Mouse (Mus musculus) intestine, embryonic 16.5 days (tissue): ENCODE data around the gene Spryd7. TPM values are rescaled to one million over a fixed set of nuclear protein-coding genes. Genes with fewer than 3 reads are reported as not detected.
A peak's percentile ranks its signal among the peaks of the same experiment; 100 is the strongest.
"Not testable (repeated sequence)": the region's sequence is repeated elsewhere in the genome, so short reads cannot be mapped to it uniquely, and the experiment has no call there.

Experiments used
- ATAC-seq: fragments of 200-750 bp; cut with Nextera tagmentation; 2 replicates; pipeline ENCODE4 v1.8.0; 2017; ENCODE audit warnings: moderate TSS enrichment, moderate library complexity
- H3K27ac ChIP-seq: fragments of 300-500 bp; sonication (generic); 2 replicates; pipeline ENCODE4 v1.5.1; 2014; ENCODE audit warnings: mild to moderate bottlenecking, low read length
- H3K27me3 ChIP-seq: fragments of 300-500 bp; sonication (generic); replicated peaks from 2 replicates; pipeline ENCODE4 v1.6.1; 2014; ENCODE audit warnings: low read length, control low read depth, mixed read lengths; ENCODE audit not compliant: control insufficient read depth, insufficient read depth
- H3K36me3 ChIP-seq: fragments of 300-500 bp; sonication (generic); 2 replicates; pipeline ENCODE4 v1.6.1; 2014; ENCODE audit warnings: low read length, control low read depth; ENCODE audit not compliant: control insufficient read depth, insufficient read depth
- H3K4me1 ChIP-seq: fragments of 300-500 bp; sonication (generic); 2 replicates; pipeline ENCODE4 v1.6.1; 2014; ENCODE audit warnings: low read length, control low read depth, mixed read lengths; ENCODE audit not compliant: control insufficient read depth, insufficient read depth
- H3K4me2 ChIP-seq: fragments of 300-500 bp; sonication (generic); 2 replicates; pipeline ENCODE4 v1.6.1; 2014; ENCODE audit warnings: low read depth, low read length, control low read depth
- H3K4me3 ChIP-seq: fragments of 300-500 bp; sonication (generic); 2 replicates; pipeline ENCODE4 v1.5.1; 2014; ENCODE audit warnings: mild to moderate bottlenecking, low read length
- H3K9ac ChIP-seq: fragments of 300-500 bp; sonication (generic); 2 replicates; pipeline ENCODE4 v1.6.1; 2014; ENCODE audit warnings: low read depth, low read length
- H3K9me3 ChIP-seq: fragments of 300-500 bp; sonication (generic); 2 replicates; pipeline ENCODE4 v1.6.1; 2016; ENCODE audit warnings: low read length, control low read depth; ENCODE audit not compliant: control insufficient read depth
- WGBS: fragments of 180-500 bp; shearing (Covaris S2); extraction: QIAGEN DNeasy Blood & Tissue Kit; methylation state at CpG from one replicate; pipeline ENCODE4 v1.1.7; 2014; 5-methylcytosine and 5-hydroxymethylcytosine counted together
- polyA plus RNA-seq: library from polyadenylated mRNA; unstranded; fragments of >200 nt; fragmentation: Nextera tagmentation; extraction: Ambion mirVana; gene quantifications from 2 replicates; pipeline ENCODE4 v1.2.1, GENCODE M21; 2015

Gene Spryd7
- polyA plus RNA-seq, 1 experiment from 2014 or later: 26.6 TPM

DNA sequence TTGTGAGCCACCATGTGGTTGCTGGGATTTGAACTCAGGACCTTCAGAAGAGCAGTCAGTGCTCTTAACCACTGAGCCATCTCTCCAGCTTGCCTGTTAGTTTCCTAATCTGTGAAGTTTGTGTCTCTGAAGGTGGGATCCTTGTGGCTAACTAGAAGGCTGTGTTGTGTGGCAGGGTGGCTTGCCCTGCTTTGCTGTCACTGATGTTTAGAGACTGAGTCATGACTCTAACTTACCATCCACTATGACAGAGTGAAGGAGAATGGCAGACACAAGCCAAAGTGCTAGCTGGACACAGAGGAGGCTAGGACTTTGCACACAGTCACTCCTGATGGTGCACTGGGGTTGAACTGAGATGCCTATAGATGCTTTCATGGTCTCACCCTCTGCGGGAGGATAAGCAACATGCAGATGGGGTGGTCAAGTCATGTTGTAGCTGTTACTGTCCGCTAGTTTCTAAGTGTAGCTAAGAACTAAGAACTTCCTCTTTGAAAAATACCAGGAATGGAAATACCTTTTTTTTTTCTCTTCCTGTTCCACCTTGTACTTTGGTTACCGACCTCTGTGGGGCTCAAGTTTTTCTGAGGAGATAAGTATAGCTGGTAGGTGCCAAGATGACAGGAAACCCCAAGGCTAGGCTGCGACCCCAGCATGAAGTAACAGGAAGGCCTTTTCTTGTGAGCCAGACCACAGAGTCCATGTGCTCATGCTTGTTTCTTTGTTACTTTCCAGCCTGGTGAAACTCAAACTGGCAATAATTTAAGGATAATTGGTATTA is 32.8 kb upstream of the Spryd7 start:
- H3K4me1 ChIP-seq: no peaks in the 10 kb centered on the region
- 70% methylated on average over 4 of the region's 4 CpGs for WGBS
- H3K36me3 ChIP-seq: no peaks in the 10 kb centered on the region
- no peak overlapping the region for H3K27ac ChIP-seq
- no peak overlapping the region for H3K4me2 ChIP-seq
- no peaks in the 10 kb centered on the region for H3K9me3 ChIP-seq
- no peak for ATAC-seq
- no peak overlapping the region for H3K4me3 ChIP-seq
- no peaks in the 10 kb centered on the region for H3K27me3 ChIP-seq
- no peak overlapping the region for H3K9ac ChIP-seq

DNA sequence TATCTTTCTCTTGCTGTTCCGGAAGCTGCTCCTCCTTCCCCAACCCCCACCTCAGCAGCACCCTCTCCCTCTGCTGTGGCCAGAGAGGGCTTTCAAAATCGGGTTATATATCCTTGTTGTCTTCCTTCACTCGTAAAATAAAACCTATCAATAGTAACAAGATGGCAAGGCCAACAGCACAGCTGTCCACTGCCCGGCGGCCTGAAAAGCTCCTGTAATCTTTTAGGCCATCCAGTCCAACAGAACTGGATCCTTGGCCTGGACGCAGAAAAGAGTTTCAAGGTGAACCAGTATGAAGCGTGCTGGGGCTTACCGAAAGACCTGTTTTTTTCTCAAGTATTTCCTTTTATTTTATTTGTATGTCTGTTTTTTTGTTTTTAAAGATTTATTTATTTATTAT is 19.3 kb upstream of the Spryd7 start:
- no peaks in the 10 kb centered on the region for H3K27me3 ChIP-seq
- H3K9me3 ChIP-seq: no peaks in the 10 kb centered on the region
- no peak overlapping the region for H3K9ac ChIP-seq
- H3K36me3 ChIP-seq: no peaks in the 10 kb centered on the region
- no peak overlapping the region for H3K4me2 ChIP-seq
- H3K4me3 ChIP-seq: no peak overlapping the region
- 87% methylated on average over 8 of the region's 8 CpGs for WGBS
- no peak overlapping the region for H3K27ac ChIP-seq
- no peak for ATAC-seq
- no peaks in the 10 kb centered on the region for H3K4me1 ChIP-seq

DNA sequence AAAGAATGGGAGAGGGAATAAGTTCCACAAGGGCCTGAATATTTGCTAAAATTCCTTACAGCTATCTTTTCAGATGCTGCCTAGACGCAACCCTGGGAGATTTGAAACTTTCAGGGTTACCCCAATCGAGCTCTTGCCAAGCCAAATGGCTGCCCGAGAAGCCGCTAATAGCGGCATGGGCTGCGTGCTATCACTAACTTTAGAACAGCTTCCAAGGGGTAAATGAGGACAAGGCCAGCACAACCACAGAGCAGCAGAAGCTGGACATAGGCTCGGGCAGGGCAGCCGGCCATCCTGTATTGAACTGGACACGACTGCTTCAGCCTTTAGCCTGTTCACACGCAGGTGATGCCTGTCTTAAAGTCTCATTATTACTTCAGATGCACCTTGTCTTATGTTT is 18.4 kb upstream of the Spryd7 start:
- Histone ChIP-seq H3K36me3 (no peaks in the 10 kb centered on the region), H3K9me3 (no peaks in the 10 kb centered on the region), H3K27me3 (no peaks in the 10 kb centered on the region), H3K4me2 (no peak overlapping the region), H3K4me3 (no peak overlapping the region), H3K4me1 (no peaks in the 10 kb centered on the region), H3K27ac (no peak overlapping the region), H3K9ac (no peak overlapping the region)
- WGBS: 90% methylated on average over 10 of the region's 10 CpGs
- no peak for ATAC-seq

DNA sequence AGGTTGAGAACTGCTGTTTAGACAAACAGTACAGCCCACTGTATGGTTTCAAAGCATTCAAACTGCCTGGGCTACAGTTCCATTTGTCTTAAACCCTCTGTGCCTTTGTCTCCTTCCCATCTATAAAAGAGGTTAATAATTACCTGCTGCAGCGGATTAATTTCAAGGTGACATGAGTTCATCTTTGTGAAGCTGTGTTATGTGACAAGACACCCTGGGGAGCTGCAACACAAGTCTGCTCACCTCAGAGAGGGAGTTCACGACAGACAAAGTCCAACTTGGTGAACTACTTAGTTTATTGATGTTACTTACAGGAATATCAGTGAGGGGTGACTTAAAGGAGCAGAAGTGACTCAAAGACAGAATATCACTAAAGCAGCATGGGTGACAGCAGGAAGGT is 15.4 kb upstream of the Spryd7 start:
- Histone ChIP-seq H3K27me3 (no peaks in the 10 kb centered on the region), H3K9me3 (no peaks in the 10 kb centered on the region), H3K4me3 (no peak overlapping the region), H3K27ac (no peak overlapping the region), H3K4me2 (no peak overlapping the region), H3K9ac (no peak overlapping the region), H3K4me1 (no peaks in the 10 kb centered on the region), H3K36me3 (no peaks in the 10 kb centered on the region)
- 61% methylated on average over 2 of the region's 2 CpGs for WGBS
- peak; percentile 89 for ATAC-seq

DNA sequence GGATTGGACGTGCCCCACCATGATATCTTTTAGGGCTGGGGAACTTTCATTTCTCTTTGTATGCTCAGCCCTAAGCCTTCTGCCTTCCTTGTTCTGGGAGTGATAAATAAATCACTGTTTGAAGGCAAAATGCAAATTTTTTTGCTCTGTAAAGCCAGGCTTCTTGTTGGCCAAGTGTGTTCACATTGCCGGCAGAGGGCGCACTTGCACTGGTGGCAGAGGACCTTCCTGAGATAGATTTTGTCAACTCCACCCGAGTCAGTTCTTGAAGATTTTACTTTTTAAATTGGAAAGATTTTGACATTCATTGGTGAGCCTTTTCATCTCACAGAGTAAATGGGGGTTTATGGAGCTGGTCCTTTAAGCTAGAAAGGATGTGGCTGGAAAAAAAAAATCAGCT is 14.7 kb upstream of the Spryd7 start:
- Histone ChIP-seq H3K9ac (no peak overlapping the region), H3K27ac (no peak overlapping the region), H3K9me3 (no peaks in the 10 kb centered on the region), H3K4me1 (no peaks in the 10 kb centered on the region), H3K4me3 (no peak overlapping the region), H3K4me2 (no peak overlapping the region; the same call in 1 of the 2 replicates), H3K36me3 (no peaks in the 10 kb centered on the region), H3K27me3 (no peaks in the 10 kb centered on the region)
- WGBS: 11% methylated on average over 4 of the region's 4 CpGs
- ATAC-seq: 0 out of 2 replicates have a peak, but pooled peaks have one; percentile 39

DNA sequence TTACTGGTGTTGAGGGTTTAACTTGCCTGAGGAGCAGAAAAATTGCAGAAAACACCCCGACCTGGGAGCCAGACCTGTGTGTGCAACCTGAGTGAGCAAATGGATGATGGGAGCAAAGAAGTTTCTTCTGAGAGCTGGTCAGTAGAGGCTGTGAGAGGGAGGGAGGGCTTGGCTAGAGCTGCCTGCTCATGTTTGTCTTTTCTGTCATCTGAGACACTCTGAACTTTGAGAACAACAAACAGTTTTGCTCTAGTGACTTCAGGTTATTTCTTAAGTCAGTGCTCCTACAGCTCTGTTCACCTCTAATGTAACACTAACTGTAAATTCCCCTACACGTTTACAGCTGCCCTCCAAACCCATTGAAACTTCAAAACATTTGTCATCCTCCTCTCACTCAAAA is 12.7 kb upstream of the Spryd7 start:
- Histone ChIP-seq H3K9ac (no peak overlapping the region), H3K4me2 (no peak overlapping the region), H3K27me3 (no peaks in the 10 kb centered on the region), H3K27ac (no peak overlapping the region), H3K9me3 (no peaks in the 10 kb centered on the region), H3K4me1 (no peaks in the 10 kb centered on the region), H3K36me3 (no peaks in the 10 kb centered on the region), H3K4me3 (no peak overlapping the region)
- 59% methylated on average over 2 of the region's 2 CpGs for WGBS
- ATAC-seq: no peak

DNA sequence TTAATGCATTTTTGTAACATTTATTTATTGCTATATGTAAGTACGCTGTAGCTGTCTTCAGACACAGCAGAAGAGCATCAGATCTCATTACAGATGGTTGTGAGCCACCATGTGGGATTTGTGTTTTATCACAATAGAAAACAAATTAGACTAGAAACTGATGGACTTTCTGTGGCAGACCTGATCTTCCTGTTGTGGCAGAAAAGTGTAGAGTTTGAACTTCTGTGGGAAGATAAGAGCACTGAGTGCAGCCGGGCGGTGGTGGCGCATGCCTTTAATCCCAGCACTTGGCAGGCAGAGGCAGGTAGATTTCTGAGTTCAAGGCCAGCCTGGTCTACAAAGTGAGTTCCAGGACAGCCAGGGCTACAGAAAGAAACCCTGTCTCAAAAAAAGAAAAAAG is 9.5 kb upstream of the Spryd7 start:
- WGBS: 87% methylated on average over 4 of the region's 4 CpGs
- H3K9ac ChIP-seq: not testable (repeated sequence)

DNA sequence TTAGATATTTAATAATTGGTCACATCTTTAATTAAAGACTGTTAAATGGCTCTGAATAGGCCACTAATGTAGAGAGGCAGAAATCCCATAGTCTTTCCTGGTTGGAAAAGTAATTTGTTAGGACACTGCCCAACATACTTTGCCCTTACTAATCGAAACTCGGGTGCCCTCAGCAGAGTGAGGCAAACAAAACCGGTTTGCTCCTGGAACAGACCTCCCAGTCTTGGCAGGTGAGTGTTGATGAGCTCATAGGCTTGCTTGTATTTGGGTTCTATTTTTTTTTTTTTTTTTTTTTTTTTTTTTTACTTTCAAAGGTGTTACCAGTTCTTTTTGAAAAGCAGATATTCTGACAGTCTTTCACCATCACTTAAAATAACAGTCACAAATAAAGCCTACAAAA is 3.2 kb upstream of the Spryd7 start:
- no peak for ATAC-seq
- WGBS: 55% methylated on average over 3 of the region's 3 CpGs

More for the DNA sequence above, 9.5 kb upstream of the Spryd7 start:
- not testable (repeated sequence) for H3K36me3 ChIP-seq, ATAC-seq, H3K9me3 ChIP-seq, H3K27me3 ChIP-seq, H3K4me2 ChIP-seq, H3K4me1 ChIP-seq, H3K27ac ChIP-seq, H3K4me3 ChIP-seq

DNA sequence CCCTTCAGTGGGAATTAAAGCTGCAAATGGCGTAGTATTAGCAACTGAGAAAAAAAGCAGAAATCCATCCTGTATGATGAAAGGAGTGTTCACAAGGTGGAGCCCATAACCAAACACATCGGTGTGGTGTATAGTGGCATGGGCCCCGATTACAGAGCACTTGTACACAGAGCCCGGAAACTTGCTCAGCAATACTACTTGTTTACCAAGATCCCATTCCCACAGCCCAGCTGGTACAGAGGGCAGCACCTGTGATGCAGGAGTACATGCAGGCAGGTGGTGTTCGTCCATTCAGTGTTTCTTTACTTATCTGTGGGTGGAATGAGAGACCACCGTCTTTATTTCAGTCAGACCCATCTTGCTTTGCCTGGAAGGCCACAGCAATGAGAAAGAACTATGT is 2.2 kb upstream of the Spryd7 start:
- H3K4me2 ChIP-seq: no peak overlapping the region
- H3K36me3 ChIP-seq: no peaks in the 10 kb centered on the region
- H3K4me1 ChIP-seq: peaks cover 2% of the 10 kb centered on the region
- no peaks in the 10 kb centered on the region for H3K27me3 ChIP-seq
- no peak overlapping the region for H3K27ac ChIP-seq
- peaks cover 6% of the 10 kb centered on the region; the same call in 1 of the 2 replicates for H3K9me3 ChIP-seq
- no peak for ATAC-seq
- no peak overlapping the region for H3K4me3 ChIP-seq
- WGBS: 81% methylated on average over 6 of the region's 6 CpGs
- no peak overlapping the region for H3K9ac ChIP-seq

More for the DNA sequence above, 3.2 kb upstream of the Spryd7 start:
- Histone ChIP-seq H3K36me3 (no peaks in the 10 kb centered on the region), H3K9me3 (peaks cover 6% of the 10 kb centered on the region; the same call in 1 of the 2 replicates), H3K4me1 (no peaks in the 10 kb centered on the region; the same call in 1 of the 2 replicates), H3K27me3 (no peaks in the 10 kb centered on the region), H3K27ac (no peak overlapping the region), H3K9ac (no peak overlapping the region), H3K4me3 (no peak overlapping the region), H3K4me2 (no peak overlapping the region)

DNA sequence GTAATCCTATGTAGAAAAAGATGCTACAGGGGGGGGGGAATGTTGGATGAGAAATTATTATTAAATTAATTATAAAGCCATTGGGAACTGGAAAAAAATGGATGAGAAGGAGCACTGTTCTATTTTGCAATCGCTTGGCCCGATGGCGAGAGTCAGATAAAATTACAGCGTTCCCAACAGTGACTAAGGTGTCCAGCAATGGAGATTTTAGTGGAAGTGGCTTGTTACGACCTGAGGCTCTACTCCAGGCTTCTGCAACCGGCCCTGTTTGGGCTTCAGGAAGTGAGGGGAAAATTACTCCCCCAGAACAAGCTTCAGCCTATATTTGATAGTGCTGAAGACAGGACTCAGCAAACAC is 776 bp downstream of the Spryd7 start:
- WGBS: 8% methylated on average over 6 of the region's 6 CpGs
- Histone ChIP-seq H3K9me3 (no peaks in the 10 kb centered on the region), H3K4me2 (peak overlapping the region; percentile 95), H3K4me1 (peaks cover 2% of the 10 kb centered on the region), H3K36me3 (no peaks in the 10 kb centered on the region), H3K9ac (peak overlapping the region; percentile 77), H3K27me3 (no peaks in the 10 kb centered on the region), H3K4me3 (peak overlapping the region; percentile 62), H3K27ac (peak overlapping the region; percentile 73)
- no peak for ATAC-seq
